Mouse (Mus musculus) right cerebral cortex, postnatal 36 days (tissue): ENCODE data around the gene Pknox2.

Experiments used
- DNase-seq, 2 experiments: peaks; one replicate each; pipeline ENCODE4 v3.0.0; 2022; ENCODE audit warnings: low spot score in 2 of 2, mixed read lengths in 1 of 2

Pknox2 gene

DNA sequence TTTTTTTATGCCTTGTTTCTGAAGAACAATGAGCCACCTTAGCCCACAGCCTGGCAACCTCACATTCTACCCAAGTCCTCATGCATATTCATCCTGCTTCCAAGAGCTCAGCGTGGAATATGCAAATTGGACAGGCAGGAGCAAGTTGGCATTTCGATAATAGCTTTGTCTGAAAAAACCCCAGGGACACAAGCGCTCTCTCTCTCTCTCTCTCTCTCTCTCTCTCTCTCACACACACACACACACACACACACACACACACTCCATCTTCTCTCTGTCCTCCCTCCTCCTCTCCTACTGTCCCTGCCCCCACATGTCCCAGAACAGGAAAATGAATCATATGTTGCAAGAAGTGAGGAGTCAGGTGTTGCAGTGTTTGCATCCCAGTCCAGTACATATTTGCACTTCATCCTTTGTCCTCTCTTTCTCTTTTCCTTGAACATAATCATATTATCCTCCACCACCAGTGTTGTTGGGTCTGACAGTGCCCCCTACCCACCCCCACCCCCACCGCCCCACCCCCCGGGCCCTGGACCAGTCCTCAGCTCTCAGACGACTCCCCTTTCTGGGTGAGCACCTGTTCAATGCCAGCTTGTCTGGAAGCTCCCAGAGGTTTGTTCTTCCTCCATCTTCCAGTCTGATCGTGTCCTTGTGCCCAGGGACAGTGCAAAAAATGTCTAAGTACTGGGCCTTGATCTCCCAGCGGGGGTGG lies 265.0 kb downstream of the Pknox2 start:
- DNase-seq = peak; percentile 38 to 78

DNA sequence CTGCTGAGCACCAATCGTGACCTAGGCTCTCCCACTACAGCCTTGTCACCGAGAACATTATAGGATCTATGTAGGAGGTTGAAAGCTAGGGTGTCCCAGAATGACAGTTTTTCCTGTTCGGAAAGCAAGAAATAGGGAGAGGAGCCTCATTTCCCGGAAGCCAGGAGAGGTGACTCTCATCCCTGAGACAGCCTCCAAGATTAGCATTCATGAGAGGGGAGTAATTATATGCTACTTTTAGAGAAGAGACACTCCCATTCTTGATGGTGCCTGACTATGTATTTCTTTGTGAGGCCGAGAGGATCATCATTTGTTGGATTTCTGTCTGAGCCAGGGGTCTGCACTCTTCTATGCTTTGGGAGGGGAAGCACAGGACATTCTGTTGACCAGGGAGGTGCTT lies 265.6 kb downstream of the Pknox2 start:
- DNase-seq = no peak

DNA sequence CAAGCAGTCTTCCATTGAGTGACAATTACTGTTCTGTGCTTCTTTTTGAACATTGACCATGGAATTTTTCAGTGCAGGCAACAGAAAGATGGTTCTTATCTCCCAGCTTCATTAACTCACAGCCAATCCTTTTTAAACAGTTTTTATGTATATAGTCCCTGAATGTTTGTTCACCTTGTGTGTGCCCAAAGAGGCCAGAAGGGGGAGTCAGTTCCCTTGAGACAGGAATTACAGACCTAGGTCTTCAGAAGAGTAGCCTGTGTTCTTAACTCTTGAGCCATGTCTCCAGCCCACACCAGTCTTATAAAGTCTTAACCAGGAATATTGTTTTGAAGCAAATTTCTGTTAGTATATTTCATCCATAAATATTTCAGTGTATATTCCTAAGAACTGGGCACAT lies 270.4 kb downstream of the Pknox2 start:
- no peak for DNase-seq

DNA sequence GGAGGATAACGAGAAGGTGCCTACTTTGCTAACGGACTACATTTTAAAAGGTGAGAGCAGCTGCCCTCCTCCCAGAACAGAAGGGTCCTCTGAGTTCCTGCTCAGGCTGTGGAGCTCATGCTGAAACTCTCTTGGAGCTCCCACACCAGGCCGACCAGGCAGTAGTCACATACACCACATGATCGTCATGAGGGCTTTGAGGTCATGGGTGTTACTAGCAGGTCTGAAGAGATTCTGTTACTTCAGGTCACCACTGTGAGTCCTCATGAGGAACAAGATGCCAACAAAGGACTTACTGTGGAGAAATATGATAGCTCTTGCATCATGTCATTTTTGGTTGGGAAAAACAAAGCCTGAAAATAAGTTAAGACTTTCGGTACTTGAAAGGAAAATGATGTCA lies 270.9 kb downstream of the Pknox2 start:
- no peak for DNase-seq

DNA sequence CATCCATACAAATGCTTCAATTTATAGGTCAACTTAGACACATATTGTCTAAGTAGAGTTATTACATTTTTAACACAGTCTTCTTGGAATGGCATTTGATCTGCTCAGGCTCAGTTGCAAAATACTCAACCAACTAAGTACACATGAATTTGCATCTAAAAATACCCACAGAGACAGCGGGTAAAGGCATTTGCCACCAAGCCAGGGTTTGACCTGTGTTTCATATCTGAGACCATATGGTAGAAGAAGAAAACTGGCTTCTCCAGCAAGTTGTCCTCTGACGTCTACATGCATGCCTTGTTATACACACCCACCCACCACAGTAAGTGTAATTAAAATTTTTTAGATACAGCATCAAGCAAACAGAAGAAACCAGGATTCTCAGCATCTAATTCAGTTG lies 273.4 kb downstream of the Pknox2 start:
- DNase-seq = no peak

DNA sequence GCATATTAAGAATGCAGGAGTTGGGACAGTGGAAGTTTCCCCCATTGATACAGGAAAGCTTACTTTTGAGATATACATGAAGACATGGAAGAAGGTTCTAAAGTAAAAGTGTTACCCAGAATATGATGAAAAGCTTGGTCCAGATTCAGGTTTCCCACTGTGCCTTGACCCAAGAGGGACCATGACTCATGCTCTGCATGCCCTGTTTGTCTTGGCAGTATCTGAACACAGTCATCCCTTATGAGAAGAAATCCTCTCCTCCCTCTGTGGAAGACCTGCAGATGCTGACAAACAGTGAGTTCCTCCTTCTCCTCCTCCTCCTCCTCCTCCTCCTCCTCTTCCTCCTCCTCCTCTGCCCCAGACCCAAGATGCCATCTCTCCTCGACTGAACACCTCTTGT lies 276.9 kb downstream of the Pknox2 start:
- DNase-seq = no peak

DNA sequence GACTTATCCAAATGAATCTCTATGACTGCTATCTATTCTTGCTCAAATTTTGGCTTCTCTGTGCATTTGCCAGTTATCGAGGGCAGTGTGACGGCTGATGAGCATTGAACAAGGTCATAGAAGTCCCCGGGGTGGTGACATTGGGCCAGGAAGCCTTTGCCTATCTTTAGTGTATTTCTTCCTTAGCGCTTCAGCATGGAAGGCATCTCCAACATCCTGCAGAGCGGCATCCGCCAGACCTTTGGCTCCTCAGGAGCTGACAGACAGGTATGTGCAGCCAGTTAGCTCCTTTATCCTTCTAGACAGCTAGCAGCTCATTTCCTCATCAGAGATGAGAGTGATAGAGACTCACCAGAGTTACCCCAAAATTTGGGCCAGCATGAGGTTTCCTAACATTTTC lies 278.5 kb downstream of the Pknox2 start:
- DNase-seq = no peak

DNA sequence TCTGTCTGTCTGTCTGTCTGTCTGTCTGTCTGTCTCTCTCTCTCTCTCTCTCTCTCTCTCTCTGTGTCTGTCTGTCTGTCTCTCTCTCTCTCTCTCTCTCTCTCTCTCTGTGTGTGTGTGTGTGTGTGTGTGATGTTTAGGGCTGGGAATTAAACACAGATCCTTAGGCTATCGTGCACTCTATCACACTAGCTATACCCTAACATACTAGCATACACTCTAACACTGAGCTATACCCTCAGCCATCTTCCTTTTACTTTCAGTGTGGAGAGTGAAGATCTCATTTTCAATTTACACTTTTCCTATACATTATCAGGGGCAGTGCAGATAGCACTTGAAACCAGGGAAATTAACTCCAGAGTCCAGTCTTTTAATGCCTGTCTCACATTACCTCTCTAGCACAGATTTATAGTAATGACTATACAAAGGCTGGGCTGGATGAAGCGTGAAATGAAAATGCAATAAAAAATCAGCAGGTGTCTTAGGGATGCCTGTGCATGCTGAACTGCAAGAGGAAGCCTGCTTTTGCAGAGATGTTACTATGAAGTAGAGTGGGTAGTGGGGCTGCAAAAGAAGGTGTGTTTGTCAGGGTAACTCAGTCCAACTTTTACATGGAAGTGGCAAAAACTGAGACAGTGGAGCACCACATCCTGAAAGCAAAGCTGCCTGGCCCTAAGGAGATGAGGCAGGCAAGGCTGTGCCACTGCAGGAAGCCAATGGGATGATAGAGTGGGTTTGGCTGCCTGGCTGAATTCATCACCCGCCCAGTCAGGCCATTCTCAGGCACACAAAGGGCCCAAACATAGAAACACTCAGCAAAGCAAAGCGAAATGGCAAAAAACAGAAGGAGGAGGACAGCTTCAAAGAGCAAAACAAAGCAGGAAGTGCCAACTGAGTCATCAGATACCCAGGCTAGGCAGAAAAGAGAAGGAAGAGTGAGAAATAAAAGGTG lies 282.1 kb downstream of the Pknox2 start:
- no peak for DNase-seq

DNA sequence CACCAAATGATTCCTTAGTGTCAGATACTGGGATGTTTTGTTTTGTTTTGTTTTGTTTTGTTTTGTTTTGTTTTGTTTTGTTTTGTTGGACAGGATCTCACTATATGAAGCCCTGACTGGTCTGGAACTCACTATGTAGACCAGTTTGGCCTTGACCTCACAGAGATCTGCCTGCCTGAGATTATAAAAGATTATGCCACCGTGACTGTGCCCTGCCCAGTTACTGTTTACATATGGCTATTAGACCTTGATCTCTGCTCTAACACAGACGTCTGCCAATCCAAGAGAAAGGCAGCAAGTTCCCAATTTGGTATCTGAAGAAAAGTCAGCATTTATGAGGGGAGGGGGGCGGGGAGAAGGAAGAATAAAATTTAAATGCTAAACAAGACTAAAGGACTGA lies 283.5 kb downstream of the Pknox2 start:
- no peak for DNase-seq

DNA sequence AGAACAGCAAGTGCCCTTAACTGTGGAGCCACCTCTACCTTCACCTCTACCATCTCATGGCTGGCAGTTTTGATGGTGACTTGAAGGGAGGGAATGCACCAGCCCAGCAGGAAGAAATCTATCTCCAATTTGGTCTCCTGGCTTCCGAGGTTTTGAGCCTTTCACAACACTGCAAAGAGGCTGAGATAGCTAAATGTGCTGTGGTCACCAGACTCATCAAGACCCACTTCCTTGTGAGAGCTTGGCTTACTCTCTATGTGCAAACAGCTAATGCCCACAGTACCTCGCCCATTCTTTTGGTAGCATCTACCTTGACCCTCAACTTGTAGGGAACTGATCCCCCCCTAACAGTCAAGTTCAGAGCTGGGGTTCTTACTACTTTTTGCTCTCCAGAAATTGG lies 284.6 kb downstream of the Pknox2 start:
- no peak for DNase-seq

DNA sequence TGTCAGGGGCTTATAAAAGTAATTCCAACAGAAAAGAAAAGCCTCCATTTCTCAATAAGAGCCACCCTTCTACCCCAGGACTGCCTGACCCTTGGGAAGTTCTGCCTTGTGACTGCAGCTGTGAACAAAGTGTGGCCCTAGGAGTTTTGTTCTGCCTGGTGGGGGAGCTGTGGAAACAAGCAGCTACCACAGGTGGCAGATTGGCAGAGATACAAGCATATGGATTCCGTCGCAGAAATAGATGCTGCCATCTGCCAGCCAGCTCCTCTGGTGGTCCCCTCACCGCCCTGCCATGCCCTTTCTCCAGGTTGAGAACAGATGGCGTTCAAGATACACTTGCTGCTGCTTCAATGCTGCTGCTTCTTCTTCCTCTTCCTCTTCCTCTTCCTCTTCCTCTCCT lies 288.5 kb downstream of the Pknox2 start:
- DNase-seq = no peak

DNA sequence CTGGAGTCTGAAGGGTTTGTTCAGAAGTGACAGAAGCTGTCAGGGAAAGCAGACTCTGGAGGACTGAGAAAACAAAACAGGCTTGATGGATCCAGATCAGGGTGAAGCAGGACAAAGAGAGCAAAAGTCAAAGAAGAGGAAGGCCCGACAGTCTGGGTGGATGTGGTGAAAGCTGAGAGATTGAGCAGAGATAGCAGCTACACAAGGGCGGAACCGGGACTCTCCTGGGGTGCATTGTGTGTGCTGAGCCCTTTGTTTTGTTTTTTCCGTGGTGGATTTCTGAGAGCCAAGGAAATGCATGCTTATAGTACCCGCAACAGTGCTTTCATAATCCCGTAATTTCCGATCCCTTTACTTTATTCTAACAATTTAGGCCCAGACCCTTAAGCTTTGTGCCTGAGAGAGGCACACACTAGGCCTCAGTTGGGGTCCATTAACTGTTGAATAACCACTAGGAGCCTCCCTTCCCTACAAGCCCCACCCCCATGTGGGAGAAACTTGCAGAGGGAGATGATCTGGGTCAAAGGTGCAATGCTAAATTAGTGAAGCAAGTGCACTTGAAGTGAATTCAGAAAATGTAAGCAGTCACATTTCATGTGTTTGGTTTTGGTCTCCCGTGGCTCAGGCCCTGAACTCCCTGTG lies 289.6 kb downstream of the Pknox2 start:
- DNase-seq = no peak

DNA sequence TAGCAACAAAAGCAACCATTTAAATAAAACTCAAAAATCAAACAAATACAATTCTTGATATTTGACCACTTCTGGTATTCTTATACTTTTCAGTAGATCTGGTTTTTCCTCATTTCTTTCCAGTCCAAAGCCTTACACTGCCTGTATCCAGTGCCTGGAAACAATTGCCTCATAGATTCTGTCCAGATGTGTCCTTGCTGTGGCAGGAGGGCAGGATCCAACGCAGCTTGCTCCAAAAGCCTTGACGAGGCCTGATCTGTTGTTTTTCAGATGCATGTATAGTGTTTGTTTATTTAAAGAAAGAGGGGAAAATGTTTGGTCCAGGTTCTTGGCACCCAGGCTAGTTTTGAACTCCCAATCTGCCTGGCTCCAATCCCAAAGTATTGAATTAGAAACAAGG lies 290.9 kb downstream of the Pknox2 start:
- DNase-seq = no peak

DNA sequence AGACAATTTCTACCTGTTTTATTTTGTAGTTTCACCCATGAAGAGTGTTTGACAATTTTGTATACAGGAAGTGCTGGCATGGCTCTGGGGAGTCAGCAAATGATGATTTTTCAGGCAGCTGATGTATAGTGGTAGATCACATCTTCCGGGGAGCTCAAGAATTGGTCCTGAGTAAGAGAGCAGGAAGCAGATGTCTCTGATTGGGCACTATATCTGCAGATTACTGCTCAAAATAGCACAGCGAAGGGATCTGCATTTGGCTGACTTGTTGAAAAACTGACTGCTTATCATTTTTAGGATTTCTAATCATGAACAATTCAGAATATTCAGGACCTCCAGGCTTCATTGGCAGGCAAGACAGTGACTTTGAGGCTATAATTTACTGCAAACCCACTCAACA lies 295.0 kb downstream of the Pknox2 start:
- DNase-seq = no peak

DNA sequence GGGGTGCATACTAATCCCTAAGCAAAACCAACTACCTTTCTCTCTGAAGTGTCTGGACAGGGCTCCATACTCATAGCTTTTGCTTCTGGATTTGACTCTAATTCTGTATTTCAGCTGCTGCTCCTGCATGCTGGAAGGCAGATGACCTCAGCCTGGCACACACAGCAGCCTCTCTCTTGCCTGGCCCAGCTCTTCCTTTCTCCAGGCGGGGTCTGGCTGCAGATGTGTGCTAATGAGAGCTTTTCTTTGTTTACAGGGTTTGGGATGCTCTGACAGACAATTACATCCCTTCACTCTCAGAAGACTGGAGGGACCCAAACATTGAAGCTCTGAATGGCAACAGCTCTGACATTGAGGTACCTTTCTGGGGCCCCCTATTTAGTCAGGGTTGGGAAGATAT lies 297.1 kb downstream of the Pknox2 start:
- no peak for DNase-seq

DNA sequence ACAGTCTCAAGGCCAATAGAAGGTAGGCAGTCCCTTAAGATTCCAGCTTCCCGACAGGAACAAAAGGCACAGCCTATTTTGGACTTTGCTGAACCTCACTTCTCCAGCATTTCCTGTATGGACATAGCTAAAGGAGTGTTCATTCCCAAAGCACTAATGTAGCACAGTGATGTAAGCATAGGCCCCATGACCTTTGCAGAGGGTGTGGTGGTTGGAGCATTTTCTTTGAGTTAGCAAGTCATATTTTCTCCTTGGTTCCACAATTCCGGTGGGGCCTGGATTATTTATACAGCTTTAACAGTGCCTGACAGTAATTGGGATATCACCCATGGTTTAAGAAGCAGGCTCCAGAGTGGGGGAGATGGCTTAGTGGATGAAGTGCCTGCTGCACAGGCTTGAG lies 298.5 kb downstream of the Pknox2 start:
- no peak for DNase-seq

DNA sequence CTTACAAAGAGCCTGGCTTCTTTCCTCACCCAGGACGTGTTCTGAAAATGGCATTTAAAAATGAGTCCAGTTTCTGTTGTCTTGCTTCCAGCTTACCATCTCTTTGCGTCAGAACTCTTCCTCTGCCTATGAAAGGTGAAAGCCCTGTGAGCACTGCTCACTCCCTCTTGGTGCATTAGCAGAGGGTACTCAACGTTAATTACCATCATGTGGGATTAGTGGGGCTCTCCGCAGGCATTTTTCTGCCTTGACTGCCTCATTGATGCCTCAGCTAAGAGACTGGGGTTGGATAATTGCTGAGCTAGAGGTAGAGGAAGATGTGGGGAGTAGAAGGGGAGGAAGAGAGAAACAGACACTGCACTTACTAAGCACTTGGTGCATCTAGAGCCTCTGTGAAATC lies 300.9 kb downstream of the Pknox2 start:
- no peak for DNase-seq
